Mouse (Mus musculus) layer of hippocampus, adult 18-20 months (tissue): Measurements from ENCODE around the gene Dusp2. TPM values are rescaled to one million over a fixed set of nuclear protein-coding genes. Genes with fewer than 3 reads are reported as not detected.

Experiments
- total RNA-seq, 2 experiments: library from RNA; stranded (reverse); gene quantifications; 2 replicates each; pipeline ENCODE4 v1.2.3; 2021

The Dusp2 gene
- total RNA-seq, 2 experiments from 2014 or later = 0.91 to 1.4 TPM

Other genes starting within 250 kb of the Dusp2 start
- gene Ncaph, start 202.2 kb upstream of the Dusp2 start, total RNA-seq = 1 to 10 TPM in 1 of 2 experiments, under 1 TPM in 1; 0.45 to 1.2 TPM
- gene Itpripl1, start 192.7 kb upstream of the Dusp2 start, total RNA-seq = 1 to 10 TPM; 2.5 to 3.0 TPM
- gene 1810024B03Rik, start 127.9 kb upstream of the Dusp2 start, total RNA-seq = 1 to 10 TPM in 1 of 2 experiments, under 1 TPM in 1; 0.37 to 1.3 TPM
- 10 to 100 TPM; 94.5 to 95.2 TPM for gene Snrnp200, start 127.8 kb upstream of the Dusp2 start, total RNA-seq
- gene Ciao1, start 88.3 kb upstream of the Dusp2 start, total RNA-seq = 10 to 100 TPM; 72.8 to 81.6 TPM
- 10 to 100 TPM; 73.5 to 75.8 TPM for gene Tmem127, start 88.3 kb upstream of the Dusp2 start, total RNA-seq
- 100 to 1,000 TPM in 1 of 2 experiments, 10 to 100 TPM in 1; 99.8 to 104 TPM for gene Stard7, start 65.9 kb upstream of the Dusp2 start, total RNA-seq
- not detected for gene Astl, start 2.5 kb downstream of the Dusp2 start, total RNA-seq
- gene Adra2b, start 27.0 kb downstream of the Dusp2 start, total RNA-seq = under 1 TPM; 0.10 to 0.12 TPM
- under 1 TPM in 1 of 2 experiments, not detected in 1; 0.42 TPM for gene Gpat2, start 89.0 kb downstream of the Dusp2 start, total RNA-seq
- 10 to 100 TPM; 14.7 to 19.0 TPM for gene Fahd2a, start 108.4 kb downstream of the Dusp2 start, total RNA-seq
- 10 to 100 TPM; 61.3 to 70.6 TPM for gene Kcnip3, start 185.9 kb downstream of the Dusp2 start, total RNA-seq
- gene Prom2, start 205.3 kb downstream of the Dusp2 start, total RNA-seq = under 1 TPM in 1 of 2 experiments, not detected in 1; 0.27 TPM